Mouse (Mus musculus): ENCODE results near the gene Pemt. TPM values are rescaled to one million over a fixed set of nuclear protein-coding genes. Genes with fewer than 3 reads are reported as not detected.
A peak's percentile ranks its signal among the peaks of the same experiment; 100 is the strongest.

Pemt gene
- total and polyA plus RNA-seq, 3 experiments: 6.9 to 10.5 (median 7.8) TPM

GRCm38 (mm10) chr11:60071221-60071620 is 24.9 kb upstream of the Pemt start:
- dilution Hi-C loops (cut with MboI; ENCODE audit: extremely low pct_ligation_motif_present, extremely low pct_unique_long_range_greater_than_20kb, low sequenced_read_pairs) (no loop called here), in situ Hi-C loops (cut with MboI; ENCODE audit: low pct_ligation_motif_present, low pct_unique_long_range_greater_than_20kb, low sequenced_read_pairs) (loop anchor here (5.0 kb wide), 2 partner anchors 104 to 194 kb away; no protein-coding TSS in a partner anchor)
- Histone ChIP-seq H3K79me2 (replicated peaks; ENCODE audit: control insufficient read depth, extremely low read depth, insufficient read depth, poor library complexity, severe bottlenecking) (no peaks in the 10 kb centered on the region), H3K9ac (ENCODE audit: insufficient read depth, low read depth) (no peak overlapping the region), H3K4me2 (ENCODE audit: insufficient read depth, low read depth, poor library complexity, severe bottlenecking) (no peak overlapping the region), H3K9me3 (replicated peaks; ENCODE audit: low read length) (no peaks in the 10 kb centered on the region), H3K4me3 (replicated peaks in 1 of 3; ENCODE audit: low read depth in 2 of 3, low read length in 2 of 3, poor library complexity in 1 of 3) (no peak overlapping the region), H3K27ac (ENCODE audit: insufficient read depth, low read depth) (no peak overlapping the region), H3K4me1 (ENCODE audit: control insufficient read depth in 1 of 2, insufficient read depth in 2 of 2) (peaks cover 3 to 23% of the 10 kb centered on the region in 2 experiments; a peak in 3 of 4 replicates), H3K36me3 (replicated peaks in 1 of 2; ENCODE audit: control insufficient read depth in 1 of 2, insufficient read depth in 1 of 2, low read length in 1 of 2) (no peaks in the 10 kb centered on the region), H3K27me3 (replicated peaks) (peaks cover 23% of the 10 kb centered on the region)
- no peak for DNase-seq (ENCODE audit: extremely low read depth)
- no peak for TF ChIP-seq UBTF (IDR thresholded peaks at IDR 0.05; ENCODE audit: low read depth, low read length)
- TF ChIP-seq GABPA (IDR thresholded peaks at IDR 0.05; ENCODE audit: insufficient replicate concordance, low read depth, low read length): no peak
- TF ChIP-seq POLR2A (IDR thresholded peaks at IDR 0.05; ENCODE audit: low read depth, low read length): no peak
- no peak for TF ChIP-seq ZC3H11A (IDR thresholded peaks at IDR 0.05; ENCODE audit: low read depth, low read length)
- no peak for TF ChIP-seq CHD2 (IDR thresholded peaks at IDR 0.05; ENCODE audit: low read length)
- no peak for TF ChIP-seq MEF2A (IDR thresholded peaks at IDR 0.05; ENCODE audit: borderline replicate concordance, low read depth, low read length)
- no peak for TF ChIP-seq MXI1 (IDR thresholded peaks at IDR 0.05; ENCODE audit: low read depth, low read length)
- no peak for TF ChIP-seq JUND (conservative IDR thresholded peaks at IDR 0.05; ENCODE audit: low read depth, low read length)

- peak; percentile 62 for DNase-seq (ENCODE audit: extremely low read depth)
- Histone ChIP-seq H3K79me2 (replicated peaks; ENCODE audit: control insufficient read depth, extremely low read depth, insufficient read depth, poor library complexity, severe bottlenecking) (no peaks in the 10 kb centered on the region), H3K9me3 (replicated peaks; ENCODE audit: low read length) (no peaks in the 10 kb centered on the region), H3K4me3 (replicated peaks in 1 of 3; ENCODE audit: low read depth in 2 of 3, low read length in 2 of 3, poor library complexity in 1 of 3) (no peak overlapping the region), H3K27ac (ENCODE audit: insufficient read depth, low read depth) (no peak overlapping the region), H3K36me3 (replicated peaks in 1 of 2; ENCODE audit: control insufficient read depth in 1 of 2, insufficient read depth in 1 of 2, low read length in 1 of 2) (no peaks in the 10 kb centered on the region), H3K9ac (ENCODE audit: insufficient read depth, low read depth) (no peak overlapping the region), H3K4me1 (ENCODE audit: control insufficient read depth in 1 of 2, insufficient read depth in 2 of 2) (peaks cover 3 to 23% of the 10 kb centered on the region in 2 experiments; a peak in 3 of 4 replicates), H3K27me3 (replicated peaks) (peaks cover 24% of the 10 kb centered on the region), H3K4me2 (ENCODE audit: insufficient read depth, low read depth, poor library complexity, severe bottlenecking) (no peak overlapping the region)
- TF ChIP-seq USF1 (IDR thresholded peaks at IDR 0.05; ENCODE audit: low read depth, low read length) (no peak), MAX (IDR thresholded peaks at IDR 0.05; ENCODE audit: low read length) (0 out of 2 replicates have a peak, but pooled peaks have one; percentile 28), ZKSCAN1 (IDR thresholded peaks at IDR 0.05; ENCODE audit: borderline replicate concordance, low read depth, low read length) (no peak), CTCF (conservative IDR thresholded peaks at IDR 0.05 in 1 of 2, IDR thresholded peaks at IDR 0.05 in 1 of 2; ENCODE audit: low read depth in 2 of 2, low read length in 2 of 2) (peak; percentile 74 to 90), TCF12 (IDR thresholded peaks at IDR 0.05; ENCODE audit: low read depth, low read length) (no peak), IRF4 (IDR thresholded peaks at IDR 0.05; ENCODE audit: low read depth, low read length) (no peak), BHLHE40 (IDR thresholded peaks at IDR 0.05; ENCODE audit: low read depth, low read length) (peak; percentile 56), SMC3 (IDR thresholded peaks at IDR 0.05; ENCODE audit: low read depth, low read length) (peak; percentile 64), MAFK (IDR thresholded peaks at IDR 0.05; ENCODE audit: insufficient replicate concordance, low read length) (no peak), MYC (IDR thresholded peaks at IDR 0.05; ENCODE audit: low read depth, low read length) (peak; percentile 40; the same call in 1 of the 2 replicates), ZNF384 (IDR thresholded peaks at IDR 0.05; ENCODE audit: low read depth, low read length) (no peak), RAD21 (IDR thresholded peaks at IDR 0.05; ENCODE audit: low read depth, low read length) (peak; percentile 37), TBP (conservative IDR thresholded peaks at IDR 0.05; ENCODE audit: low read depth, low read length) (no peak), CHD2 (IDR thresholded peaks at IDR 0.05; ENCODE audit: low read length) (no peak), MEF2A (IDR thresholded peaks at IDR 0.05; ENCODE audit: borderline replicate concordance, low read depth, low read length) (peak; percentile 26; the same call in 1 of the 2 replicates)
- dilution Hi-C loops (cut with MboI; ENCODE audit: extremely low pct_ligation_motif_present, extremely low pct_unique_long_range_greater_than_20kb, low sequenced_read_pairs): no loop called here
- in situ Hi-C loops (cut with MboI; ENCODE audit: low pct_ligation_motif_present, low pct_unique_long_range_greater_than_20kb, low sequenced_read_pairs): loop anchor here (5.0 kb wide), 2 partner anchors 103 to 193 kb away; no protein-coding TSS in a partner anchor
These were observed 24.3 kb upstream of the Pemt start for GRCm38 (mm10) chr11:60070599-60070998.

Measured in CH12.LX (cell line).